Mouse (Mus musculus): ENCODE measurements around the gene Neurog3.

GRCm38 (mm10) chr10:62138040-62138439, 5.2 kb downstream of the Neurog3 start:
- no peak for TF ChIP-seq CTCF (IDR thresholded peaks at IDR 0.05; ENCODE audit: extremely low read depth, insufficient read depth, low read length)
- TF ChIP-seq POLR2A (IDR thresholded peaks at IDR 0.05; ENCODE audit: extremely low read depth, insufficient read depth, low read length) = no peak

Measured in cortical plate, adult 2 months (tissue).